Mouse (Mus musculus) midbrain, embryonic 12.5 days (tissue): ENCODE results near the gene Coq8a. TPM values are rescaled to one million over a fixed set of nuclear protein-coding genes. Genes with fewer than 3 reads are reported as not detected.

Experiments
- ATAC-seq: fragments of 200-750 bp; cut with Nextera tagmentation; 2 replicates; pipeline ENCODE4 v1.8.0; 2017; ENCODE audit warnings: low read depth, moderate TSS enrichment, moderate library complexity; ENCODE audit not compliant: low FRiP score
- H3K27ac ChIP-seq: fragments of 300-500 bp; sonication (generic); replicated peaks from 2 replicates; pipeline ENCODE4 v1.5.1; 2016; ENCODE audit warnings: mild to moderate bottlenecking
- H3K27me3 ChIP-seq: fragments of 300-500 bp; sonication (generic); 2 replicates; pipeline ENCODE4 v1.6.1; 2016; ENCODE audit warnings: mild to moderate bottlenecking
- H3K36me3 ChIP-seq: fragments of 300-500 bp; sonication (generic); 2 replicates; pipeline ENCODE4 v1.6.1; 2016
- H3K4me1 ChIP-seq: fragments of 300-500 bp; sonication (generic); 2 replicates; pipeline ENCODE4 v1.6.1; 2016
- H3K4me2 ChIP-seq: fragments of 300-500 bp; sonication (generic); replicated peaks from 2 replicates; pipeline ENCODE4 v1.6.1; 2016; ENCODE audit warnings: mild to moderate bottlenecking, moderate library complexity
- H3K4me3 ChIP-seq: fragments of 300-500 bp; sonication (generic); 2 replicates; pipeline ENCODE4 v1.5.1; 2016; ENCODE audit warnings: mild to moderate bottlenecking
- H3K9ac ChIP-seq: fragments of 300-500 bp; sonication (generic); replicated peaks from 2 replicates; pipeline ENCODE4 v1.6.1; 2016; ENCODE audit warnings: mild to moderate bottlenecking, moderate library complexity
- H3K9me3 ChIP-seq: fragments of 300-500 bp; sonication (generic); 2 replicates; pipeline ENCODE4 v1.6.1; 2016; ENCODE audit warnings: mild to moderate bottlenecking
- WGBS: fragments of 180-500 bp; shearing (Covaris S2); methylation state at CpG from one replicate; pipeline ENCODE4 v1.1.7; 2016; 5-methylcytosine and 5-hydroxymethylcytosine counted together
- polyA plus RNA-seq: library from polyadenylated mRNA; unstranded; fragments of >200 nt; fragmentation: Nextera tagmentation; extraction: Ambion mirVana; gene quantifications from 2 replicates; pipeline ENCODE4 v1.2.1, GENCODE M21; 2016

Gene Coq8a
- polyA plus RNA-seq, 1 experiment from 2014 or later = 2.7 TPM

- H3K4me3 ChIP-seq = no peak overlapping the region
- no peak overlapping the region for H3K27ac ChIP-seq
- H3K9ac ChIP-seq = no peak overlapping the region
- no peak overlapping the region for H3K4me2 ChIP-seq
- no peaks in the 10 kb centered on the region for H3K9me3 ChIP-seq
- H3K36me3 ChIP-seq = no peaks in the 10 kb centered on the region
- no peak for ATAC-seq
- 100% methylated on average over 1 of the region's 1 CpGs for WGBS
- no peaks in the 10 kb centered on the region for H3K27me3 ChIP-seq
- peaks cover 16% of the 10 kb centered on the region for H3K4me1 ChIP-seq
Measured at GRCm38 (mm10) chr1:180222007-180222406, 22.6 kb upstream of the Coq8a start.

- Histone ChIP-seq H3K4me1 (peaks cover 6% of the 10 kb centered on the region), H3K9ac (no peak overlapping the region), H3K4me2 (no peak overlapping the region), H3K9me3 (no peaks in the 10 kb centered on the region), H3K4me3 (no peak overlapping the region), H3K36me3 (no peaks in the 10 kb centered on the region), H3K27ac (no peak overlapping the region), H3K27me3 (no peaks in the 10 kb centered on the region)
- WGBS = 91% methylated on average over 19 of the region's 19 CpGs
- ATAC-seq = no peak
Measured at GRCm38 (mm10) chr1:180220791-180221542, 21.6 kb upstream of the Coq8a start.

GRCm38 (mm10) chr1:180216541-180217276, 17.3 kb upstream of the Coq8a start:
- Histone ChIP-seq H3K4me2 (no peak overlapping the region), H3K9ac (no peak overlapping the region), H3K4me3 (no peak overlapping the region), H3K27me3 (no peaks in the 10 kb centered on the region), H3K36me3 (no peaks in the 10 kb centered on the region), H3K27ac (no peak overlapping the region), H3K4me1 (no peaks in the 10 kb centered on the region), H3K9me3 (no peaks in the 10 kb centered on the region)
- no peak for ATAC-seq
- WGBS = 59% methylated on average over 5 of the region's 5 CpGs

- H3K4me1 ChIP-seq = no peaks in the 10 kb centered on the region
- H3K27me3 ChIP-seq = no peaks in the 10 kb centered on the region
- H3K36me3 ChIP-seq = no peaks in the 10 kb centered on the region
- H3K9me3 ChIP-seq = no peaks in the 10 kb centered on the region
- H3K27ac ChIP-seq = no peak overlapping the region
- no peak overlapping the region for H3K4me2 ChIP-seq
- H3K9ac ChIP-seq = no peak overlapping the region
- 19% methylated on average over 4 of the region's 4 CpGs for WGBS
- no peak overlapping the region for H3K4me3 ChIP-seq
- ATAC-seq = peak; percentile 69
Measured at GRCm38 (mm10) chr1:180215044-180215443, 15.6 kb upstream of the Coq8a start.

GRCm38 (mm10) chr1:180212911-180213310, 13.5 kb upstream of the Coq8a start:
- WGBS = 93% methylated on average over 5 of the region's 5 CpGs
- no peak overlapping the region for H3K4me3 ChIP-seq
- no peaks in the 10 kb centered on the region for H3K9me3 ChIP-seq
- no peak overlapping the region for H3K9ac ChIP-seq
- no peak for ATAC-seq
- H3K4me2 ChIP-seq = no peak overlapping the region
- H3K27me3 ChIP-seq = no peaks in the 10 kb centered on the region
- no peaks in the 10 kb centered on the region for H3K4me1 ChIP-seq
- H3K27ac ChIP-seq = no peak overlapping the region
- no peaks in the 10 kb centered on the region for H3K36me3 ChIP-seq

- ATAC-seq = no peak
- H3K27ac ChIP-seq = no peak overlapping the region
- no peak overlapping the region for H3K4me2 ChIP-seq
- H3K9me3 ChIP-seq = no peaks in the 10 kb centered on the region
- H3K4me3 ChIP-seq = no peak overlapping the region
- no peak overlapping the region for H3K9ac ChIP-seq
- H3K27me3 ChIP-seq = no peaks in the 10 kb centered on the region
- WGBS = 83% methylated on average over 9 of the region's 9 CpGs
- H3K36me3 ChIP-seq = no peaks in the 10 kb centered on the region
- H3K4me1 ChIP-seq = no peaks in the 10 kb centered on the region
Measured at GRCm38 (mm10) chr1:180210781-180211271, 11.4 kb upstream of the Coq8a start.

GRCm38 (mm10) chr1:180210031-180210432, 10.6 kb upstream of the Coq8a start:
- WGBS = 74% methylated on average over 4 of the region's 4 CpGs
- Histone ChIP-seq H3K9ac (no peak overlapping the region), H3K4me2 (no peak overlapping the region), H3K27me3 (no peaks in the 10 kb centered on the region), H3K4me3 (no peak overlapping the region), H3K9me3 (no peaks in the 10 kb centered on the region), H3K36me3 (no peaks in the 10 kb centered on the region), H3K4me1 (no peaks in the 10 kb centered on the region), H3K27ac (no peak overlapping the region)
- no peak for ATAC-seq

- ATAC-seq = no peak
Measured at GRCm38 (mm10) chr1:180208370-180208769, 9.0 kb upstream of the Coq8a start.

GRCm38 (mm10) chr1:180200722-180201121, 1.3 kb upstream of the Coq8a start:
- H3K9me3 ChIP-seq = peaks cover 4% of the 10 kb centered on the region
- H3K27me3 ChIP-seq = no peaks in the 10 kb centered on the region
- H3K36me3 ChIP-seq = no peaks in the 10 kb centered on the region
- no peak for ATAC-seq
- 68% methylated on average over 5 of the region's 5 CpGs for WGBS
- no peak overlapping the region for H3K4me3 ChIP-seq
- no peak overlapping the region for H3K27ac ChIP-seq
- peaks cover 4% of the 10 kb centered on the region for H3K4me1 ChIP-seq
- H3K4me2 ChIP-seq = no peak overlapping the region
- no peak overlapping the region for H3K9ac ChIP-seq

More at GRCm38 (mm10) chr1:180208370-180208769, 9.0 kb upstream of the Coq8a start:
- Histone ChIP-seq H3K4me3 (no peak overlapping the region), H3K27me3 (no peaks in the 10 kb centered on the region), H3K4me1 (no peaks in the 10 kb centered on the region), H3K4me2 (no peak overlapping the region), H3K36me3 (no peaks in the 10 kb centered on the region), H3K9ac (no peak overlapping the region), H3K27ac (no peak overlapping the region), H3K9me3 (peaks cover 4% of the 10 kb centered on the region)
- 82% methylated on average over 3 of the region's 3 CpGs for WGBS

GRCm38 (mm10) chr1:180199715-180200050, 281 bp upstream of the Coq8a start:
- Histone ChIP-seq H3K4me2 (no peak overlapping the region), H3K9me3 (peaks cover 4% of the 10 kb centered on the region), H3K9ac (no peak overlapping the region), H3K4me3 (no peak overlapping the region), H3K36me3 (no peaks in the 10 kb centered on the region), H3K27me3 (peaks cover 7% of the 10 kb centered on the region), H3K4me1 (peaks cover 12% of the 10 kb centered on the region), H3K27ac (no peak overlapping the region)
- no peak for ATAC-seq
- 70% methylated on average over 4 of the region's 4 CpGs for WGBS

GRCm38 (mm10) chr1:180197956-180198355, 1.4 kb downstream of the Coq8a start:
- no peak for ATAC-seq
- Histone ChIP-seq H3K9ac (no peak overlapping the region), H3K36me3 (no peaks in the 10 kb centered on the region), H3K4me1 (peaks cover 12% of the 10 kb centered on the region), H3K27ac (no peak overlapping the region), H3K9me3 (no peaks in the 10 kb centered on the region), H3K27me3 (peaks cover 15% of the 10 kb centered on the region), H3K4me3 (no peak overlapping the region), H3K4me2 (no peak overlapping the region)
- WGBS = 87% methylated on average over 3 of the region's 3 CpGs

- no peak overlapping the region for H3K9ac ChIP-seq
- H3K27me3 ChIP-seq = peaks cover 15% of the 10 kb centered on the region
- ATAC-seq = no peak
- H3K9me3 ChIP-seq = no peaks in the 10 kb centered on the region
- no peaks in the 10 kb centered on the region for H3K36me3 ChIP-seq
- H3K4me1 ChIP-seq = peaks cover 12% of the 10 kb centered on the region
- H3K4me3 ChIP-seq = peak overlapping the region; percentile 56
- H3K27ac ChIP-seq = no peak overlapping the region
- WGBS = 94% methylated on average over 9 of the region's 9 CpGs
- peak overlapping the region; percentile 95 for H3K4me2 ChIP-seq
Measured at GRCm38 (mm10) chr1:180196508-180196907, 2.9 kb downstream of the Coq8a start.
